Mouse (Mus musculus): ENCODE measurements at regions not wholly inside any gene's neighbourhood (a gene's known extent, or its start where the extent isn't known, plus 50 kb on each side); places are given as distances from the start of the nearest gene placed in this dataset.

GRCm38 (mm10) chr8:28117997-28118778, 670.7 kb downstream of the Poteg start:
- peak in 1 of 2 experiments; percentile 21 for DNase-seq (ENCODE audit: low spot score in 2 of 2)

GRCm38 (mm10) chr8:28125021-28125420, 677.6 kb downstream of the Poteg start:
- DNase-seq (ENCODE audit: low spot score in 2 of 2), result no peak

DNA sequence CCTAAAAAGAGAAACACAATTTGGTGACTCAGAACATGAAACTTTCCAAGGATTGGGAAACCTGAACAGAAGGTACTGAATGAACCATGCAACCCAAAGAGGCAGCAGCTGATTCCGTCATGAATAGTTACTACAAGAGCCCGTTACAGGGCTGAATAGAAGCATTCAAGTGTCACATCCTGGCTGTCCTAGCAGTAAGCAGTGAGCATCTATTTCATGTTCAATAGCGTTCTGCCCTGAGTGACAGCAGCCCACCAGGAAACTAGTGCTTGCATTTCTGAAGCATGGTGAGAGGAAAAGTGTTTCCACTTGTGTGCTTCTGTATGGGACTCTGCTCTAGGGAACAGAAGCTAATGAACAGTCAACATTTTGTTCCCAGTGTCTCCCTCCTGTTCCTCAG, 694.4 kb downstream of the Poteg start:
- no peak for DNase-seq (ENCODE audit: low spot score in 2 of 2)

DNA sequence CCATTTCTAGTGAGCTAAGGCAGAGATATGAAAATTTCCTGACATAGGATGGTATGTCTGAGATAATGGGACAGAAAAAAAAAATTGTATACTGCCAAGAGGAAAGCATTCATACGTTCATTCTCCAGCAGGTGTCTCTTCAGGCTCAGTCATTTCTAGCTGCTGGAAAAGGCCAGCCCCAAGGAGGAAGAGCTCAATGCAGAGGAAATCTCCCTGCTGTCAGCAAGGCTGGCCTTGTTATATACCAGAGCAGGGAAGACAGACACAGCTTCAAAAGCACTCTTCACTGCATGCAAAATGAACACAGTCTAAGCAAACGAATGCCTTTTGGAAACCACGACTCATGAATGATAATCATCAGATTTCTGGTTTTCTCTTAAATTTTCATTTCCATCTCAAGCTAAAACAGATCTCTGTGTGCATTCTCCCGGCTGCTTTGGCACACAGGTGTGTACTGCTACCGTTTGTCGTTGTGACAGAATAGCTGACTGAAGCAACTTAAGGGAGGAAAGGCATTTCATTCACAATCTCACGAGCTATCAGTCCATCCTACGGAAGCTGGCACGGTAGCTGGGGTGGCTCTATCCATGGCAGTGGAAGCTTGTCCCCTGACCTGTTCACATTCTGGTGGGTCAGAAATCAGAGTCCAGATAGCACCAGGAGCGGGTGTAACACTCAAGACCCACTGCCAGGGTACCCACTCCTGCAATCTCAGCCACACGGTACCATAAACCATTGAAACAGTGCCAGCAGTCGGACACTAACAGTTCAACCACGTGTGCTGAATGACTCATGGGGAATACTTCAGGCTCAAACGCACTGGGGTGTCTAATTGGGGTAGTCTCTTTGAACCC, 701.4 kb downstream of the Poteg start:
- DNase-seq (ENCODE audit: low spot score in 2 of 2), result peak; percentile 26 to 69

GRCm38 (mm10) chr8:28149453-28149767, 701.9 kb downstream of the Poteg start:
- DNase-seq (ENCODE audit: low spot score in 2 of 2), result no peak

DNA sequence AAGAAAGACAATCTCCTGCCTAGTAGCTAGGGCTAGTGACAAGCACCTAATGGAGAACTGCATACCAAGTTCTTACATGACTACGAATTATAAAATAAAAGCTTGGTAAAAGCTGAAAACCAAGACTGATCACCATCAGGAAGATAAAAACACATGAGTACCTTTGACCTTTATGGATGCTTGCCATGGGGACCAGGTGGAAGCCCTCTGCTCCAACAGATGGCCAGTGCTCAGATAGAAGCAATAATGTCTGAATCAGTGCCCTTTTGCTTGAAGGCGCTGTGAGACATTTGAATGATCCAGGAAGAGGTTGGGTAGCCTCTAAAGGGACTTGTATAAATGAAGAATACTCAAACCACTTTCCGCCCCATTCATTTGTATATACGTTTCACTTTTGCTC, 713.2 kb downstream of the Poteg start:
- no peak for DNase-seq (ENCODE audit: low spot score in 2 of 2)

GRCm38 (mm10) chr8:28168036-28168435, 720.6 kb downstream of the Poteg start:
- no peak for DNase-seq (ENCODE audit: low spot score in 2 of 2)

GRCm38 (mm10) chr8:28171456-28171855, 724.0 kb downstream of the Poteg start:
- DNase-seq (ENCODE audit: low spot score in 2 of 2), result no peak

- DNase-seq (ENCODE audit: low spot score in 2 of 2), result no peak
Measured at GRCm38 (mm10) chr8:28195943-28196342, 748.5 kb downstream of the Poteg start.

GRCm38 (mm10) chr8:28235562-28235961, 788.1 kb downstream of the Poteg start:
- DNase-seq (ENCODE audit: low spot score in 2 of 2), result no peak

GRCm38 (mm10) chr8:28239411-28239810, 791.9 kb downstream of the Poteg start:
- DNase-seq (ENCODE audit: low spot score in 2 of 2), result no peak

- DNase-seq (ENCODE audit: low spot score in 2 of 2), result peak in 1 of 2 experiments; percentile 1
Measured at GRCm38 (mm10) chr8:28252399-28253240, 805.1 kb downstream of the Poteg start.

- no peak for DNase-seq (ENCODE audit: low spot score in 2 of 2)
Measured at GRCm38 (mm10) chr8:28267277-28267676, 819.8 kb downstream of the Poteg start.

DNA sequence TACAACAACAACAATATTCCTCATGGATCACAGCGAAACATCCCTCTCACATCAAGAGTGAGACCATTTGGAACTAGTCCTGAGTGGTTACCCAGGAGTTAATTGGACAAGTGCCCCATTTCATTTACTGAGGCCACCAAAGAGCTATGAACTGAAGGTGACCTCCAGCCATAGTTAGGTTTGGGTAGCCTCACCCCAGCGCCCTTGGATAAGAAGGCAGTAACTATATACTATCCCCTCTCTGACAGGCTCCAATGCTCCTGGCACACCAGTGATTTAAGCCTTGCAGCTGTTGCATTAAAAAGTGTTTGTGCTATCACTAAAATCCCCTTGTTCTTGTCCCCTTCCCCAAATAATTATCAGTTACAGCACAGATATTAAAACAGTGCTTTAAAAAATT, 836.8 kb downstream of the Poteg start:
- DNase-seq (ENCODE audit: low spot score in 2 of 2), result no peak

DNA sequence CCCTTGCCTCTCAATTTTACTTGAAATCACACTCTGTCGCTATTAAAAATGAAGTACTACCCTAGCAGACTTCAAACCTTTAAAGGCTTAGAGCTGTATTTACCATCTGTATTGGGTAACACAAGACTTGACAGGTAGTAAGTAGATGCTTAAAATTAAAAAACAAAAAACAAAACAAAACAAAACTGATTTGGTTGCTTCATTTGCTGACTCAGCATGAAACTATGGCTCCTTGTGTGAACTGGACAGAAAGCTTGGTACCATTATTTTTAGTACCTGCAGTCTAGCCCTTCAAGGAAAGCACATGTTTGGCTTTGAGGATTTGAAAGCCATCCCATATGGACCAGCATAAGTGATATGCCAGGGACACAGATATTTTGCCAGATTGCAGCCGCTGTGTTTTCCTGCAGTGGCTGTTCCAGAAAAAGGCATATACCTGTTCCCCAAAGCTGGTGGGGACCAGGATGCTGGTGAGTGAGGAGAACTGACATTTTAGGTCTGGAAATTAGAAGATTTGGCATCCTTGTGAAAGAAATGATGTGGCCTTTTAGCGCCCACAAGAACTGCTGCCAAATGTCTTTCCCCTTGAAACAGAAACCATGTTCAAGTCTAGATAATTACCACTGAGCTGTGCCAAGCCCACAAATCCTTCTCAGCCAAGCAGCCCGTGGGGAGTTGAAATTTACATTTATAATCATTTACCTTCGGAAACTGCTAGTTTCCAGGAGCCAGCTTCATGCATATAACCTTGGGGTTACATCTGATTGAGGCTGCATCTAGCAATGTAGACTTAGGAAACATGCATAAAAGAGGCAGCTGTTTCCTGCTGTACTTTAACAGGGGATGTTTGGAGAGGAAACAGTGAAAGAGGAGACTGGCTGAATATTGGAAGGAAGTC, 851.7 kb downstream of the Poteg start:
- DNase-seq (ENCODE audit: low spot score in 2 of 2), result peak in 1 of 2 experiments; percentile 23

GRCm38 (mm10) chr8:28317081-28317480, 869.6 kb downstream of the Poteg start:
- no peak for DNase-seq (ENCODE audit: low spot score in 2 of 2)

DNA sequence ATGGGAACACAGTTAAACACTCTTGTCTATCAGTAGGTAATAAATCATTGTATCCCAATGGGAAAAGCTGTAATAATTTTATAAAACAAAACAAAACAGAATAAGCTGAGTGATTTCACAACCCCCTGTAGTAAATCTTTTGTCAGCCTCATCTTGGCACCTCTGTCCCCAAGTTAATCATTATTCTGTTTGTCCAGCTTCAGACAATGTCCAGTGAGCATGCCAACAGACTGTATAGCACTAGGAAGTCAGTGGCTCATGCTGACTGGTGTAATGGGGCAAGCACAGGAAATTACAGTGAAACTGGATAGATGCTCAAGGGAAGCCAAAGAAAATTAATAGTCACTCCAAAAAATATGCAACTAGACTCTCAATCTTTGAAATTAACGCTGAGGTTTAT, 885.9 kb downstream of the Poteg start:
- no peak for DNase-seq (ENCODE audit: low spot score in 2 of 2)

DNA sequence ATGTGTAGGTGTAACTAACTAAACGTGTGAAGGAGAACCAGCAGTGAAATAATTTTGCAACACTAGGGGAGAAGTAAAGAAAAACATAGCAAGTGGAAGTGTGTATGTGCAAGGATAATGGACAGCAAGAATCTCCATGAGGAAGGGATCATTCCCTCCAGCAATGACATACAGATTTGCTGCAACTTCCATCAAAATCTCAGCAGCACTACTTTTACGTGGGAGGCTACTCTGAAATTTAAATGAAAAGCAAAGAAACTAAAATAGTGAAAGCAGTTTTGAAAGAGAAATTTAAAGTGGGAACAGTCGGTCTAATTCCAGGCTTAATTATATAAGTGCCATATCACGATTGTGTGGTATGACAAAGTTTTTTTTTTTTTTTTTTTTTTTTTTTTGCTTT, 890.0 kb downstream of the Poteg start:
- no peak for DNase-seq (ENCODE audit: low spot score in 2 of 2)

DNA sequence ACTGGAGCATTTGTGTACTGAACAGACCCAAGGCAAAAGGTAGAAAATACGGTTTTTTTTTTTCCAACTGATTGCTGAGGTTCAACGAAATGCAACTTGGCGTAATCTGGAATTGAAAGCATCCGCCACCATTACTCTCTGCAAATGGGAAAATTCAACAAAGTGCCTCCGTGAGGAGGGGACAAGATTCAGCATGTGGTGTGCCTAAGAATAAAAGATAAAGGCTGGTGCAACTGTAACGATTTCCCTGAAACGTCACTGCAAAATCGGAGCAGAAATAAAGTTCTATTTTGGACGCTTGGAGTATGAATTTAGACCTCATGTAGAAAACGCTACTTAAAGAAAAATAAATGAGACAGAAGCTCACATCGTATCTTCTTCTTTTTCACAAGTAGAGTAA, 893.8 kb downstream of the Poteg start:
- peak in 1 of 2 experiments; percentile 7 for DNase-seq (ENCODE audit: low spot score in 2 of 2)

GRCm38 (mm10) chr8:28366470-28366869, 919.0 kb downstream of the Poteg start:
- DNase-seq (ENCODE audit: low spot score in 2 of 2), result peak in 1 of 2 experiments; percentile 3

DNA sequence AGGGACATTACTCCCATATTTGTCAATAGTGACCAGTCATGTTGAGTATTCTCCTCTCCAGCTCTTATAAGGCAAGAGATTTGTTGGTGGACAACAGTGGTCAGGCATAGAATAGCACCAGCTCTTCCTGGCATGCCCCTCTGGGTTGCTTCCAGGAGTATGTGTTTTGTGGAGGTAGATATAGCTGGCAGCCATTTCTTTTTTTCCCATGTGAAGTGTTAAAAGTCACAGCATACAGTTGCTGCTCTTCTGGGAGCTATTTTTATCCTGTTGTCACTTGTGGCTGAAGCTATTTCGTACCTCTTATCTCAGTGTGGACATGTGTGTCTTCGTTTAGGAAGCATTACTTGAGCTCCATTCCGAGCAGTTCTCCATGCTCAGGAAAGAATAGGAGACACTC, 919.9 kb downstream of the Poteg start:
- DNase-seq (ENCODE audit: low spot score in 2 of 2), result no peak
